Mouse (Mus musculus): ENCODE data around the gene Asic2. TPM values are rescaled to one million over a fixed set of nuclear protein-coding genes. Genes with fewer than 3 reads are reported as not detected.

The Asic2 gene
- total RNA-seq (2015) = not detected in 2 replicates
- total RNA-seq (2017) = not detected in 2 replicates

GRCm38 (mm10) chr11:81968401-81968881 lies at the start of gene Asic2:
Asic2 (minus strand) TSS chr11:81968457.
- no peak for ATAC-seq (replicated peaks; ENCODE audit: poor library complexity)

GRCm38 (mm10) chr11:82016181-82016780 lies 48.0 kb upstream of the Asic2 start:
- no peak for ATAC-seq (replicated peaks; ENCODE audit: poor library complexity)

GRCm38 (mm10) chr11:82015066-82015465 lies 46.8 kb upstream of the Asic2 start:
- peak; percentile 94 for ATAC-seq (replicated peaks; ENCODE audit: poor library complexity)

GRCm38 (mm10) chr11:82013756-82014155 lies 45.5 kb upstream of the Asic2 start:
- ATAC-seq (replicated peaks; ENCODE audit: poor library complexity) = no peak

GRCm38 (mm10) chr11:82011411-82012193 lies 43.3 kb upstream of the Asic2 start:
- no peak for ATAC-seq (replicated peaks; ENCODE audit: poor library complexity)

- no peak for ATAC-seq (replicated peaks; ENCODE audit: poor library complexity)
Observed at GRCm38 (mm10) chr11:82010115-82010514, 41.9 kb upstream of the Asic2 start.

GRCm38 (mm10) chr11:82006796-82007423 lies 38.7 kb upstream of the Asic2 start:
- peak; percentile 54 for ATAC-seq (replicated peaks; ENCODE audit: poor library complexity)

- ATAC-seq (replicated peaks; ENCODE audit: poor library complexity) = peak; percentile 74
Observed at GRCm38 (mm10) chr11:82004810-82005209, 36.6 kb upstream of the Asic2 start.

- ATAC-seq (replicated peaks; ENCODE audit: poor library complexity) = no peak
Observed at GRCm38 (mm10) chr11:82000581-82000980, 32.3 kb upstream of the Asic2 start.

- peak; percentile 54 for ATAC-seq (replicated peaks; ENCODE audit: poor library complexity)
Observed at GRCm38 (mm10) chr11:81999469-81999868, 31.2 kb upstream of the Asic2 start.

GRCm38 (mm10) chr11:81998646-81999045 lies 30.4 kb upstream of the Asic2 start:
- no peak for ATAC-seq (replicated peaks; ENCODE audit: poor library complexity)

- ATAC-seq (replicated peaks; ENCODE audit: poor library complexity) = no peak
Observed at GRCm38 (mm10) chr11:81997085-81997484, 28.8 kb upstream of the Asic2 start.

GRCm38 (mm10) chr11:81996172-81996841 lies 28.1 kb upstream of the Asic2 start:
- ATAC-seq (replicated peaks; ENCODE audit: poor library complexity) = peak; percentile 96

- ATAC-seq (replicated peaks; ENCODE audit: poor library complexity) = peak; percentile 68
Observed at GRCm38 (mm10) chr11:81983146-81983545, 14.9 kb upstream of the Asic2 start.

- ATAC-seq (replicated peaks; ENCODE audit: poor library complexity) = no peak
Observed at GRCm38 (mm10) chr11:81982191-81982590, 13.9 kb upstream of the Asic2 start.

- ATAC-seq (replicated peaks; ENCODE audit: poor library complexity) = no peak
Observed at GRCm38 (mm10) chr11:81974577-81974976, 6.3 kb upstream of the Asic2 start.

GRCm38 (mm10) chr11:81973699-81974098 lies 5.4 kb upstream of the Asic2 start:
- peak; percentile 68 for ATAC-seq (replicated peaks; ENCODE audit: poor library complexity)

- no peak for ATAC-seq (replicated peaks; ENCODE audit: poor library complexity)
Observed at GRCm38 (mm10) chr11:81972044-81972443, 3.8 kb upstream of the Asic2 start.

GRCm38 (mm10) chr11:81966626-81967289 lies 1.5 kb downstream of the Asic2 start:
- no peak for ATAC-seq (replicated peaks; ENCODE audit: poor library complexity)

All from megakaryocyte progenitor cell, adult 5-6 weeks (primary cell).